Mouse (Mus musculus): ENCODE results near the gene Cdkn1b. TPM values are rescaled to one million over a fixed set of nuclear protein-coding genes. Genes with fewer than 3 reads are reported as not detected.

Gene Cdkn1b
- polyA plus RNA-seq (2014; fragmentation: Illumina TruSeq; extraction: RNeasy Lipid Tissue Mini Kit (QIAGEN cat#74804); ENCODE audit: low read depth, low replicate concordance): 33.7 TPM

DNA sequence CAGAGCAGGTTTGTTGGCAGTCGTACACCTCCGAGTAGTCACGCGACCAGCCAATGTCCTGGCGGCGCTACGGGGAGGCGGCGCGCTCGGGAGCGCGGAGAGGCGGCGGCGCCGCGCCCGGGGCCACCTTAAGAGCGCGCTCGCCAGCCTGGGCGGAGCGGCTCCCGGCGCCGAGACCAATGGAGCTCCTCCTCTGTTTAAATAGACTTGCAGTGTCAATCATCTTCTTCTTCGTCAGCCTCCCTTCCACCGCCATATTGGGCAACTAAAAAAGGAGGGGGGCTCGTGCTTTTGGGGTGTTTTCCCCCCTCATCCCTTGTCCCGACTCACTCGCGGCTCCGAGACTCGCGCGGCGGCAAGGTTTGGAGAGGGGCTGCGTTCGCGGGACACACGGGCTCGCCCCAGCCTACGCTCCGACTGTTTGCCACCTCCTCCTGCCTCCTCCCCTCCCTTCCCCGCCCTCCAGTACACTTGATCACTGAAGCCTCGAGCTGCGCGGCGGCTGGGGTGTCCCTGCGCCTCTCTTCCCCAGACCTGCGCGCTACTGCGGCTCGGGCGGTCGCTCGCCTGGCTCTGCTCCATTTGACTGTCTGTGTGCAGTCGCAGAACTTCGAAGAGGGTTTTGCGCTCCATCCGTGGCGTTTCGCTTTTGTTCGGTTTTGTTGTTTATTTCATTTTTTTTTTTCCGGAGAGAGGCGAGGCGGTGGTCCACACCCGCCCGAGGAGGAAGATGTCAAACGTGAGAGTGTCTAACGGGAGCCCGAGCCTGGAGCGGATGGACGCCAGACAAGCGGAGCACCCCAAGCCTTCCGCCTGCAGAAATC is at the start of gene Cdkn1b:
Gene Cdkn1b, plus strand, starts transcription at position 212 of the 824 bp plus-strand sequence.

DNA sequence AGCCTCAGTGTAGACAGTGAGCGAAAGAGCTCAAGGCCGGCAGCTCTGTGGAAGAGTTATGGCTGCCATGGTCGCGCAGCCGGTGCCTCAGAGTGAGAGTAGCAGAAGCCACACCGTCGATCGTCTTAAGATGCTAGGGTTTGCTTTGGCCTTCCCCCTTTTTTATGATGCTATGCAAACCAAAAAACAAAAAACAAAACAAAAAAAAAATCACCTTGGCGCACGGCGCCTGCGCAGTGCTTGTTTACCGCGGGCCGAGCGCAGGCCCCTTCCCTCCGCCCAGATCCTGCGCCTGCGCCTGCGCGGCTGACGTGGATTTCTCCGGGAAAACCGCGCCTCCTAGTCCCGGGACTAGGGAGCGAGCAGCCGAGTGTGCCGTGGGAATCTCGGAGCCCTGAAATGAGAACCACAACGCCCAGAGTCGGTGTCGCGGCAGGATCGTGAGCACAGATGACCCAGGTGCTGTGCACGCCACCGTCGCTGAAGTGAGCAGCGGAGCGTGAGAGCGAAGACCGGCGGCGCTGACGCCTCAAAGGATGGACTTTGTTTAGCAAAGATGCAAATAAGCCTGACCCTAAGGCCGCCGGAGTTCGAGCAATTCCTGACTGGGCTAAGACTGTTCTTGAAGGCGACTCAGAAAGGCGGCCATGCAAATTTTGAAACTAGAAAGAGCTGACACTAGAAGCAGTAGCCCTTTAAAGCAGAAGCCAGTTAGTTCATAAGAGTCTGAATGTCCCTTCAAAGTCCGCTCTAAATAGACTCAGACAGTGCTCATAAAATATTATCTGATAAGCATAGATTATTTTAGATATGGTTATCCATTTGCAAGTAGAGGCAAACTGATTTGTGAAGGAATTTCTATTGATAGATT is 21.9 kb upstream of the Cdkn1b start, which contains the start of gene Gpr19:
Gene Gpr19, minus strand, starts transcription at position 484 of the 871 bp plus-strand sequence.

Other genes with a start within 250 kb of the Cdkn1b start
- gene Dusp16, start 127.8 kb upstream of the Cdkn1b start, polyA plus RNA-seq (2014; fragmentation: Illumina TruSeq; extraction: RNeasy Lipid Tissue Mini Kit (QIAGEN cat#74804); ENCODE audit: low read depth, low replicate concordance): 14.2 TPM
- 20.8 TPM for gene Crebl2, start 90.2 kb upstream of the Cdkn1b start, polyA plus RNA-seq (2014; fragmentation: Illumina TruSeq; extraction: RNeasy Lipid Tissue Mini Kit (QIAGEN cat#74804); ENCODE audit: low read depth, low replicate concordance)
- 7.4 TPM for gene Gpr19, start 21.8 kb upstream of the Cdkn1b start, polyA plus RNA-seq (2014; fragmentation: Illumina TruSeq; extraction: RNeasy Lipid Tissue Mini Kit (QIAGEN cat#74804); ENCODE audit: low read depth, low replicate concordance)
- 3.3 TPM for gene Apold1, start 61.3 kb downstream of the Cdkn1b start, polyA plus RNA-seq (2014; fragmentation: Illumina TruSeq; extraction: RNeasy Lipid Tissue Mini Kit (QIAGEN cat#74804); ENCODE audit: low read depth, low replicate concordance)
- 43.3 TPM for gene Ddx47, start 91.2 kb downstream of the Cdkn1b start, polyA plus RNA-seq (2014; fragmentation: Illumina TruSeq; extraction: RNeasy Lipid Tissue Mini Kit (QIAGEN cat#74804); ENCODE audit: low read depth, low replicate concordance)
- gene Gprc5a, start 145.2 kb downstream of the Cdkn1b start, polyA plus RNA-seq (2014; fragmentation: Illumina TruSeq; extraction: RNeasy Lipid Tissue Mini Kit (QIAGEN cat#74804); ENCODE audit: low read depth, low replicate concordance): 6.2 TPM
- gene Gprc5d, start 197.9 kb downstream of the Cdkn1b start, polyA plus RNA-seq (2014; fragmentation: Illumina TruSeq; extraction: RNeasy Lipid Tissue Mini Kit (QIAGEN cat#74804); ENCODE audit: low read depth, low replicate concordance): not detected

All from adipose tissue, adult 10 weeks (tissue).